Mouse (Mus musculus): Measurements from ENCODE around the gene Mustn1.

DNA sequence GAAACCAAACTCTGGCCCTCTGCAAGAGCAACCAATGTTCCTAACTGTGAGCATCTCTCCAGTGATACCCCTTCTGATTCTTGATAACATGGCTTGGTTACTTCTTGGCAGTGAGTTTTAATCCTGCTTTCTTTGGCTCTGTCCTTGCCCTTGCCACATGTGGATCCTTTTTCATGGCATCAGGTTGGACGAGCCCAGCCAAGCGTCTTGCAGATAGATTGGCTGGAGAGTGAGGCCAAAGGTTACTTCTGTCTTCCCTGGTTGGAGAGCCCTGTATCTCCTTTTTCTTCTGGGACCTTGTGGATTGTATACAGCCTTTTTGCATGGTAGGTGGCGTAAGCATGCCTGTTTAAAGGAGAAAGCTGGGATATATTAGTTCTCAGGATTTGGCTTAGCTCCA lies 35.3 kb upstream of the Mustn1 start:
- no peak for TF ChIP-seq ZNF384 (IDR thresholded peaks at IDR 0.05; ENCODE audit: low read depth, low read length)
- TF ChIP-seq HCFC1 (IDR thresholded peaks at IDR 0.05; ENCODE audit: borderline replicate concordance, insufficient read depth, low read length): no peak
- TF ChIP-seq MAFK (IDR thresholded peaks at IDR 0.05; ENCODE audit: insufficient read depth, low read depth, low read length): no peak
- TF ChIP-seq CHD2 (IDR thresholded peaks at IDR 0.05; ENCODE audit: low read depth, low read length): no peak
- no peak for TF ChIP-seq ZC3H11A (IDR thresholded peaks at IDR 0.05; ENCODE audit: borderline replicate concordance, low read depth, low read length)

Measured in ES-E14 (cell line).